Mouse (Mus musculus) limb, embryonic 10.5 days (tissue): Measurements from ENCODE around the gene Prkca. TPM values are rescaled to one million over a fixed set of nuclear protein-coding genes. Genes with fewer than 3 reads are reported as not detected.

Experiments
- DNase-seq: peaks from one replicate; pipeline ENCODE4 v3.0.0-alpha.2; 2017; ENCODE audit warnings: low spot score
- H3K27ac ChIP-seq: fragments of 300-500 bp; sonication (generic); 2 replicates; pipeline ENCODE4 v1.5.1; 2016; ENCODE audit warnings: mild to moderate bottlenecking
- H3K27me3 ChIP-seq: fragments of 300-500 bp; sonication (generic); 2 replicates; pipeline ENCODE4 v1.6.1; 2016; ENCODE audit warnings: low read depth, mild to moderate bottlenecking; ENCODE audit not compliant: poor library complexity, severe bottlenecking
- H3K36me3 ChIP-seq: fragments of 300-500 bp; sonication (generic); 2 replicates; pipeline ENCODE4 v1.6.1; 2016; ENCODE audit warnings: mild to moderate bottlenecking, moderate library complexity
- H3K4me1 ChIP-seq: fragments of 300-500 bp; sonication (generic); 2 replicates; pipeline ENCODE4 v1.6.1; 2016
- H3K4me3 ChIP-seq: fragments of 300-500 bp; sonication (generic); 2 replicates; pipeline ENCODE4 v1.5.1; 2016; ENCODE audit warnings: mild to moderate bottlenecking, moderate library complexity
- H3K9me3 ChIP-seq: fragments of 300-500 bp; sonication (generic); replicated peaks from 2 replicates; pipeline ENCODE4 v1.6.1; 2016; ENCODE audit warnings: mild to moderate bottlenecking
- WGBS: fragments of 180-500 bp; shearing (Covaris S2); methylation state at CpG from one replicate; pipeline ENCODE4 v1.1.7; 2016; 5-methylcytosine and 5-hydroxymethylcytosine counted together
- polyA plus RNA-seq: library from polyadenylated mRNA; unstranded; fragments of >200 nt; fragmentation: Nextera tagmentation; extraction: Ambion mirVana; gene quantifications from 2 replicates; pipeline ENCODE4 v1.2.1, GENCODE M21; 2016

Prkca gene
- polyA plus RNA-seq, 1 experiment from 2014 or later: 3.7 TPM

GRCm38 (mm10) chr11:107950658-107951057 is 393.1 kb downstream of the Prkca start:
- no peaks in the 10 kb centered on the region for H3K27me3 ChIP-seq
- no peaks in the 10 kb centered on the region for H3K4me1 ChIP-seq
- DNase-seq: no peak
- no peak overlapping the region for H3K4me3 ChIP-seq
- no peak overlapping the region for H3K27ac ChIP-seq
- H3K36me3 ChIP-seq: no peaks in the 10 kb centered on the region
- WGBS: 96% methylated on average over 4 of the region's 4 CpGs
- no peaks in the 10 kb centered on the region for H3K9me3 ChIP-seq

- Histone ChIP-seq H3K36me3 (no peaks in the 10 kb centered on the region), H3K4me3 (no peak overlapping the region), H3K4me1 (no peaks in the 10 kb centered on the region), H3K27me3 (no peaks in the 10 kb centered on the region), H3K27ac (no peak overlapping the region), H3K9me3 (no peaks in the 10 kb centered on the region)
- no peak for DNase-seq
- WGBS: 90% methylated on average over 9 of the region's 9 CpGs
These were observed 393.5 kb downstream of the Prkca start for GRCm38 (mm10) chr11:107950211-107950610.

GRCm38 (mm10) chr11:107947951-107948350 is 395.8 kb downstream of the Prkca start:
- no peak for DNase-seq
- Histone ChIP-seq H3K4me3 (no peak overlapping the region), H3K36me3 (no peaks in the 10 kb centered on the region), H3K27me3 (no peaks in the 10 kb centered on the region), H3K9me3 (no peaks in the 10 kb centered on the region), H3K27ac (no peak overlapping the region), H3K4me1 (no peaks in the 10 kb centered on the region)
- WGBS: 95% methylated on average over 1 of the region's 1 CpGs

- no peak overlapping the region for H3K4me3 ChIP-seq
- H3K9me3 ChIP-seq: no peaks in the 10 kb centered on the region
- no peaks in the 10 kb centered on the region for H3K36me3 ChIP-seq
- no peaks in the 10 kb centered on the region for H3K27me3 ChIP-seq
- no peak overlapping the region for H3K27ac ChIP-seq
- WGBS: 79% methylated on average over 5 of the region's 5 CpGs
- no peaks in the 10 kb centered on the region for H3K4me1 ChIP-seq
- DNase-seq: no peak
These were observed 396.9 kb downstream of the Prkca start for GRCm38 (mm10) chr11:107946823-107947222.

- Histone ChIP-seq H3K27ac (no peak overlapping the region), H3K4me3 (no peak overlapping the region), H3K9me3 (peaks cover 5% of the 10 kb centered on the region; the same call in 1 of the 2 replicates), H3K36me3 (no peaks in the 10 kb centered on the region), H3K27me3 (no peaks in the 10 kb centered on the region), H3K4me1 (peaks cover 1% of the 10 kb centered on the region)
- 95% methylated on average over 2 of the region's 2 CpGs for WGBS
- no peak for DNase-seq
These were observed 406.8 kb downstream of the Prkca start for GRCm38 (mm10) chr11:107936929-107937328.

- Histone ChIP-seq H3K9me3 (no peaks in the 10 kb centered on the region), H3K36me3 (no peaks in the 10 kb centered on the region), H3K27ac (no peak overlapping the region), H3K4me3 (no peak overlapping the region), H3K4me1 (peaks cover 13% of the 10 kb centered on the region), H3K27me3 (no peaks in the 10 kb centered on the region)
- WGBS: 74% methylated on average over 7 of the region's 7 CpGs
- no peak for DNase-seq
These were observed 412.0 kb downstream of the Prkca start for GRCm38 (mm10) chr11:107931721-107932120.

GRCm38 (mm10) chr11:107931288-107931687 is 412.4 kb downstream of the Prkca start:
- 90% methylated on average over 11 of the region's 11 CpGs for WGBS
- Histone ChIP-seq H3K27me3 (no peaks in the 10 kb centered on the region), H3K9me3 (no peaks in the 10 kb centered on the region), H3K27ac (no peak overlapping the region), H3K36me3 (no peaks in the 10 kb centered on the region), H3K4me3 (no peak overlapping the region), H3K4me1 (peaks cover 13% of the 10 kb centered on the region)
- no peak for DNase-seq

GRCm38 (mm10) chr11:107929712-107930111 is 414.0 kb downstream of the Prkca start:
- Histone ChIP-seq H3K27me3 (no peaks in the 10 kb centered on the region), H3K36me3 (no peaks in the 10 kb centered on the region), H3K9me3 (no peaks in the 10 kb centered on the region), H3K27ac (no peak overlapping the region), H3K4me3 (no peak overlapping the region), H3K4me1 (peaks cover 13% of the 10 kb centered on the region)
- WGBS: 48% methylated on average over 3 of the region's 3 CpGs
- no peak for DNase-seq

- Histone ChIP-seq H3K9me3 (no peaks in the 10 kb centered on the region), H3K27ac (no peak overlapping the region), H3K36me3 (no peaks in the 10 kb centered on the region), H3K4me3 (no peak overlapping the region), H3K27me3 (peaks cover 13% of the 10 kb centered on the region), H3K4me1 (peaks cover 2% of the 10 kb centered on the region)
- WGBS: 51% methylated on average over 16 of the region's 16 CpGs
- DNase-seq: peak; percentile 51
These were observed 423.7 kb downstream of the Prkca start for GRCm38 (mm10) chr11:107919852-107920508.

GRCm38 (mm10) chr11:107917721-107918235 is 425.9 kb downstream of the Prkca start:
- Histone ChIP-seq H3K27me3 (peaks cover 35% of the 10 kb centered on the region), H3K27ac (no peak overlapping the region), H3K36me3 (no peaks in the 10 kb centered on the region), H3K4me3 (no peak overlapping the region), H3K4me1 (peaks cover 11% of the 10 kb centered on the region), H3K9me3 (no peaks in the 10 kb centered on the region)
- 76% methylated on average over 9 of the region's 9 CpGs for WGBS
- DNase-seq: peak; percentile 18

GRCm38 (mm10) chr11:107914634-107915226 is 429.0 kb downstream of the Prkca start, which contains the start of gene Cacng5:
Cacng5 (minus strand) TSS chr11:107915055.
- H3K4me3 ChIP-seq: peak within 1 kb of the TSS; percentile 48
- H3K36me3 ChIP-seq: no peaks in the 10 kb centered on the region
- H3K27me3 ChIP-seq: peaks cover 40% of the 10 kb centered on the region
- no peaks in the 10 kb centered on the region for H3K9me3 ChIP-seq
- DNase-seq: peak; percentile 76
- 7% methylated on average over 36 of the region's 36 CpGs for WGBS
- peaks cover 11% of the 10 kb centered on the region for H3K4me1 ChIP-seq
- H3K27ac ChIP-seq: no peak within 1 kb of the TSS

GRCm38 (mm10) chr11:107913317-107913716 is 430.4 kb downstream of the Prkca start:
- DNase-seq: no peak
- Histone ChIP-seq H3K27ac (no peak overlapping the region), H3K4me1 (peaks cover 11% of the 10 kb centered on the region), H3K27me3 (peaks cover 40% of the 10 kb centered on the region), H3K36me3 (no peaks in the 10 kb centered on the region), H3K9me3 (no peaks in the 10 kb centered on the region), H3K4me3 (no peak overlapping the region)
- WGBS: 61% methylated on average over 3 of the region's 3 CpGs

- DNase-seq: no peak
- Histone ChIP-seq H3K4me3 (no peak overlapping the region), H3K27ac (no peak overlapping the region), H3K27me3 (no peaks in the 10 kb centered on the region), H3K36me3 (no peaks in the 10 kb centered on the region), H3K9me3 (no peaks in the 10 kb centered on the region), H3K4me1 (0 out of 2 replicates have a peak, but pooled peaks cover 5% of the 10 kb centered on the region)
- WGBS: 76% methylated on average over 9 of the region's 9 CpGs
These were observed 438.4 kb downstream of the Prkca start for GRCm38 (mm10) chr11:107905364-107905763.
